Mouse (Mus musculus) liver, embryonic 13.5 days (tissue): ENCODE measurements around the gene Cd7. TPM values are rescaled to one million over a fixed set of nuclear protein-coding genes. Genes with fewer than 3 reads are reported as not detected.
A peak's percentile ranks its signal among the peaks of the same experiment; 100 is the strongest.

ENCODE experiments used
- ATAC-seq: fragments of 200-750 bp; cut with Nextera tagmentation; 2 replicates; pipeline ENCODE4 v1.8.0; 2017; ENCODE audit warnings: low read depth, mild to moderate bottlenecking, moderate number of reproducible peaks, moderate library complexity
- DNase-seq: peaks from one replicate; pipeline ENCODE4 v3.0.0; 2022
- H3K27ac ChIP-seq: fragments of 300-500 bp; sonication (generic); 2 replicates; pipeline ENCODE4 v1.5.1; 2015; ENCODE audit warnings: moderate library complexity, mild to moderate bottlenecking, inconsistent platforms
- H3K27me3 ChIP-seq: fragments of 300-500 bp; sonication (generic); 2 replicates; pipeline ENCODE4 v1.6.1; 2015; ENCODE audit warnings: mild to moderate bottlenecking, inconsistent platforms
- H3K36me3 ChIP-seq: fragments of 300-500 bp; sonication (generic); 2 replicates; pipeline ENCODE4 v1.6.1; 2015; ENCODE audit warnings: mild to moderate bottlenecking, inconsistent platforms
- H3K4me1 ChIP-seq: fragments of 300-500 bp; sonication (generic); replicated peaks from 2 replicates; pipeline ENCODE4 v1.6.1; 2015; ENCODE audit warnings: inconsistent platforms
- H3K4me2 ChIP-seq: fragments of 300-500 bp; sonication (generic); 2 replicates; pipeline ENCODE4 v1.6.1; 2015; ENCODE audit warnings: inconsistent platforms, mild to moderate bottlenecking, moderate library complexity
- H3K4me3 ChIP-seq: fragments of 300-500 bp; sonication (generic); replicated peaks from 2 replicates; pipeline ENCODE4 v1.5.1; 2015; ENCODE audit warnings: mild to moderate bottlenecking, inconsistent platforms
- H3K9ac ChIP-seq: fragments of 300-500 bp; sonication (generic); 2 replicates; pipeline ENCODE4 v1.6.1; 2015; ENCODE audit warnings: mild to moderate bottlenecking, inconsistent platforms
- H3K9me3 ChIP-seq: fragments of 300-500 bp; sonication (generic); replicated peaks from 2 replicates; pipeline ENCODE4 v1.6.1; 2016; ENCODE audit warnings: inconsistent platforms
- whole genome bisulfite sequencing: fragments of 180-500 bp; shearing (Covaris S2); methylation state at CpG from one replicate; pipeline ENCODE4 v1.1.7; 2015; ENCODE audit not compliant: insufficient replicate concordance; 5-methylcytosine and 5-hydroxymethylcytosine counted together
- polyA plus RNA-seq: library from polyadenylated mRNA; unstranded; fragments of >200 nt; fragmentation: Nextera tagmentation; extraction: Ambion mirVana; gene quantifications from 2 replicates; pipeline ENCODE4 v1.2.1, GENCODE M21; 2015

The Cd7 gene
- polyA plus RNA-seq, 1 experiment from 2014 or later, result 0.39 TPM

DNA sequence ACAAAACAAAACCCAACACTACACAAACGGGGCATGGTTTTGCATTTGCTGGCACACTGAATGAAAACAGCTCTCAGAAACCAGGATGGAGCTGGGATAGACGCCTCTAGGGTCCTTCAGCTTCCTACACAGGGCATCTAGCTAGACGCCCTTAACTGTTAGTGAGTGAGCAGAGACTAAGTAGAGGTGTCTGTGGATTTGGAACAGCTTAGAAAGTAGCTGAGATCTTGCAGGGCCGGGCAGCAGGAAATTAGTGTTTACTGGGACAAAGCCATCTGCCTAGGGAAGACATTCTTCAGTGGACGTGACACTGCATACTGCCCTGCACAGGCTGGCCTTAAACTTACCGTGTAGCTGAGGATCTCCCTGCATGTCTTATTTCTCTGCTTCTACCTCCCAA lies 23.7 kb downstream of the Cd7 start:
- Histone ChIP-seq H3K27me3 (peaks cover 6% of the 10 kb centered on the region; the same call in 1 of the 2 replicates), H3K9ac (no peak overlapping the region), H3K36me3 (no peaks in the 10 kb centered on the region), H3K4me1 (0 out of 2 replicates have a peak, but pooled peaks cover 2% of the 10 kb centered on the region), H3K9me3 (no peaks in the 10 kb centered on the region), H3K4me2 (no peak overlapping the region), H3K4me3 (no peak overlapping the region), H3K27ac (no peak overlapping the region)
- ATAC-seq (no peak), DNase-seq (no peak)
- 39% methylated on average over 6 of the region's 6 CpGs for WGBS

DNA sequence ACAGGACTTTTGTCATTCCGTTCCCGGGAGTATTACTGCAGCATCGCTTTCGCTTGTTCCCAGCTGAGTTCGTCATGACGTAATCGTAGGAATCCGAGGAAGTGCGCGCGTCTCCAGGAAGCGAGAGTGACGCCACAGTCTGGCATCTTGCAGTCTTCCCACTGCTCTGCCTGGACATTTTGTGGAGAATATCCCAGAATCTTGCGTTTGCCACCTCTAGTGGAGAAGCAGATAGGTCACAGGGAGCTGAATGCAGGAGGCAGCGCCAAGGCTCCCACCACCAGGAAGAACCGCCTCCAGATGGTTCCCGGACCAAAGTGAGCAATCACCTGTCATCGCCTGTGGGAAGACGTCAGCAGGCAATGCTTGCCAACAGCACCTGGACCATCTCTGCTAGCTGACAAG lies 24.3 kb downstream of the Cd7 start:
- 40% methylated on average over 19 of the region's 19 CpGs for WGBS
- ATAC-seq, result no peak
- peak overlapping the region; percentile 25 for H3K4me2 ChIP-seq

DNA sequence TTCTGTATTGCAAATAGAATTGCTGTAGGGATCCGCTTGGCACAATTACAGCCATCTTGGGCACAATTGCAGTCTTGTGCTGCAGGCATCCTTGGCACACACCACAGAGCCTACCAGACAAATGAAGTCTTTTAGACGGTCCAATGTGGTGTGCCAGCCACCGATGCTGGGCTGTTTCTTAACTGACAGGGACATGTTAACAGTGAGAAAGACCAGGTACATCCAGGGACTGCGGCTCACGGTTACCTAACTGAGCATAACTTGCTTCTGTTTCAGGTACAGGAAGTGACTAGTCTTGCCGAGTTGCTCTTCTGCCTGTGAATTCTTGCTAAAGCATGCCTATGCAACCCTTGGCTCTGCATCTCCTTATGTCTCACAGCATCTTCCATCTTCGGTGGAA lies 25.6 kb downstream of the Cd7 start:
- Histone ChIP-seq H3K27ac (no peak overlapping the region), H3K4me3 (no peak overlapping the region), H3K36me3 (no peaks in the 10 kb centered on the region), H3K4me2 (no peak overlapping the region), H3K27me3 (peaks cover 6% of the 10 kb centered on the region; the same call in 1 of the 2 replicates), H3K9me3 (no peaks in the 10 kb centered on the region), H3K9ac (no peak overlapping the region), H3K4me1 (peaks cover 7% of the 10 kb centered on the region; the same call in 1 of the 2 replicates)
- ATAC-seq (no peak), DNase-seq (no peak)
- 66% methylated on average over 7 of the region's 7 CpGs for WGBS

More for the DNA sequence above, 24.3 kb downstream of the Cd7 start:
- H3K27me3 ChIP-seq, result peaks cover 6% of the 10 kb centered on the region; the same call in 1 of the 2 replicates
- no peaks in the 10 kb centered on the region for H3K9me3 ChIP-seq
- H3K9ac ChIP-seq, result no peak overlapping the region
- DNase-seq, result no peak
- H3K4me1 ChIP-seq, result peaks cover 4% of the 10 kb centered on the region; the same call in 1 of the 2 replicates
- no peaks in the 10 kb centered on the region for H3K36me3 ChIP-seq
- no peak overlapping the region for H3K4me3 ChIP-seq
- H3K27ac ChIP-seq, result no peak overlapping the region

DNA sequence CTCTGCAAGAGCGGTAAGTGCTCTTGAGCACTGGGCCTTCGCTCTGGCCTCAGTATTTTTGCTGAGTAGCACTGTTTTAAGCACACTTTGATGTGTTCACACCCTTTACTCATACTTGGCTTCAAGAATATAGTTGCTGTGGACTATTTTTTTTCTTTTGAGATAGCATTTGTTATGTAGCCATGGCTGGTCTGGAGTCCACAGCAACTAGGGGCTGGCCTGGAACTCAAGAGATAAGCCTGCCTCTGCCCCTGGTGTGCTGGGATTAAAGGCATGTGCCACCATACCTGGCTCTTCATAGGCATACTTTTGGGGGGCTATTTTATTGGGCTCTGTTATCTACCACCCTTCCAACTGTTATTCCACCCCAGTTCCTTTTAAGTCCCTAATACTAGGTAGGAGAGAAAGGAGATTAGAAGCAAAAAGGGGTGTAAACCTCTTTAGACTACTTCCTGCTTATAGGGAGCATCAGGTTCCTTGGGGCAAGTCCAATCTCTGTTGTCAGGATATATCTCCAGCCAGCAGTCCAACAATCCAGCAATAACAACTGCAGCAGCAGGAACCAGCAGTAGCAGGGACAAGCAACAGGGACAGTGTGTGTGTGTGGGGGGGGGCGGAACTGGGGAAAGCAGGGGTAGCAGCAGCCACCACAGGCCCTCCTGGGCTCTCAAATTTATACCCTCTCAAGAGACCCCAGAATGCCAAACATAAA lies 29.0 kb downstream of the Cd7 start:
- peaks cover 12% of the 10 kb centered on the region; the same call in 1 of the 2 replicates for H3K4me1 ChIP-seq
- H3K4me2 ChIP-seq, result no peak overlapping the region
- H3K9me3 ChIP-seq, result no peaks in the 10 kb centered on the region
- WGBS, result 91% methylated on average over 3 of the region's 3 CpGs
- ATAC-seq (no peak), DNase-seq (no peak)
- H3K27me3 ChIP-seq, result peaks cover 6% of the 10 kb centered on the region; the same call in 1 of the 2 replicates
- no peaks in the 10 kb centered on the region for H3K36me3 ChIP-seq
- no peak overlapping the region for H3K9ac ChIP-seq
- H3K27ac ChIP-seq, result no peak overlapping the region
- H3K4me3 ChIP-seq, result no peak overlapping the region

DNA sequence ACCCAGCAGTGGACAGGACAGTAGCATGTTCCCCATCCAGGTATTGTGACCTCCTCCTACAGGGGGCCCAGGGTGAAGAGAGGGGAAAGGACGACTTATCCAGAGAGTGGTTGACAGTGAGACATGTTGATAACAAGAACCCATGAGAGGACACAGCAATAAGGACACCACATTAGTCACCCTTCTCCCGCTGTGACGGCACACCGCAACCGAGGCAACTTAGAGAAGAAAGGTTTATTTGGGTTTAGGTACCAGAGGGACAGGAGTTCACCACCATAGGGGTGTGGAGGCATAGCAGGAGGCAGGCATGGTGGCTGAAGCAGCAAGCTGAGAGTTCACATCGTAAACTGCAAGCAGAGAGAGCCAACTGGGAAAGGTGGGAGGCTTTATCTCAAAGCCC lies 33.0 kb downstream of the Cd7 start:
- H3K4me1 ChIP-seq, result peaks cover 10% of the 10 kb centered on the region; the same call in 1 of the 2 replicates
- no peak overlapping the region for H3K4me2 ChIP-seq
- H3K9ac ChIP-seq, result no peak overlapping the region
- no peaks in the 10 kb centered on the region for H3K36me3 ChIP-seq
- H3K4me3 ChIP-seq, result no peak overlapping the region
- 49% methylated on average over 6 of the region's 6 CpGs for WGBS
- H3K27ac ChIP-seq, result no peak overlapping the region
- DNase-seq (no peak), ATAC-seq (no peak)
- H3K9me3 ChIP-seq, result no peaks in the 10 kb centered on the region
- no peaks in the 10 kb centered on the region for H3K27me3 ChIP-seq

DNA sequence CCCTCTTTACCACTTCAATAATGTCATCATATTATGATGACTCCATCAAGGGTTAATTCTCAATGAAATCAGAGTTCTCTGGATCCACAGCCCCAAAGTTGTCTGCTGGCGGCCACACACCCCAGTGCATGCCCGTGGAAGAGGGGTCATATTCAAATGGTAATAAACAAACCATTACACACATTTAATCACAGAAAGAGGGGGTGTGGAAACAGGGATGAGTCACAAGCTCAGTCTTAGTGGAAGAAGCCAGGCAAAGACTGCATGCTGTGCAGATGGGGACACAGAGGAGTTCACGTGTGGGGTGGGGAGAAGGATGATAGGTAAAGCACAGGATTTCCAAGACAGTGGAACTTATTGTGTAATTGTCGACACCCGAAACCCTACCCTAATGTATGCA lies 34.9 kb downstream of the Cd7 start:
- WGBS, result 64% methylated on average over 5 of the region's 5 CpGs
- no peak for ATAC-seq
- H3K36me3 ChIP-seq, result no peaks in the 10 kb centered on the region

DNA sequence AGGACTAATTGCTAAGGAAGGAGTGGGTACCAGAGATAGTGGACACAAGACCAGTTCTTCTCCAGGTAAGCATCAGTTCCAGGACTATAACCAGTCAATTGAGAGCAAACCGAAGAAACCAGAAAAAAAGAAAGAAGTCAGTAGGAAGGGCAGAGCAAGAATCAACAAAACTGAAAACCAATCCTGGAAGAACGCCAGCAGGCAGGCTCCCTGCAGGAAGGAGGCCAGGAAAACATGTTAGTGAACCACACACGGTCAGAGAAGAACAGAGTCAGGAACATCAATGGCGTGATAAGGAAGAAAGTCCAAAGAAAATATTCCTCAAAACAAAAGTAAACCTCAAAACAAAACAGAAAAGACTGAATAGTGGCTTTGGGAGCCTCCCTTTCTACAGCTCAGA lies 37.3 kb downstream of the Cd7 start:
- no peak for ATAC-seq
- no peaks in the 10 kb centered on the region for H3K36me3 ChIP-seq
- H3K4me3 ChIP-seq, result no peak overlapping the region
- no peak for DNase-seq
- WGBS, result 62% methylated on average over 4 of the region's 4 CpGs
- 0 out of 2 replicates have a peak, but pooled peaks cover 4% of the 10 kb centered on the region for H3K4me1 ChIP-seq
- no peaks in the 10 kb centered on the region for H3K9me3 ChIP-seq
- no peak overlapping the region for H3K4me2 ChIP-seq
- no peaks in the 10 kb centered on the region for H3K27me3 ChIP-seq
- no peak overlapping the region for H3K9ac ChIP-seq
- H3K27ac ChIP-seq, result no peak overlapping the region

More for the DNA sequence above, 34.9 kb downstream of the Cd7 start:
- no peak overlapping the region for H3K27ac ChIP-seq
- no peak for DNase-seq
- H3K27me3 ChIP-seq, result no peaks in the 10 kb centered on the region
- no peak overlapping the region for H3K4me2 ChIP-seq
- 0 out of 2 replicates have a peak, but pooled peaks cover 4% of the 10 kb centered on the region for H3K4me1 ChIP-seq
- H3K9ac ChIP-seq, result no peak overlapping the region
- H3K9me3 ChIP-seq, result no peaks in the 10 kb centered on the region
- H3K4me3 ChIP-seq, result no peak overlapping the region

DNA sequence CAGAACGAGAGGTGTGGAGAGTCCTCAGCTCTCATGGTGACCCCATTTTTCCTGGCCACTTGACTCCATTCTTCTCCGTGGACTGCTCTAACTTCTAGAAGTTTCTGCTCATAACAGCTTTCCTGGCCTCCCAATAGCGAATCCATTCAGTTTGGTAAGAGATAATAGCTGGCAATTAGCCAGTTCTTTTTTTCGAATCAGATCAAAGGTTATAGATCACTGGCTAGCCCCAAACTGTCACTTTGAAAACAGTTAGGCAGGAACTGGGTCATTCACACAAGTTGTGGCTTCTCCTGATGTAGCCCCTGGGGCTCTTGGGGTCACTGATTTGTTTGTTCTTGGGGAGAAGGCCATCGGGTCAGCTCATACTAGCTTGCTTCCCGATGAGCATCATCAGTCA lies 44.5 kb downstream of the Cd7 start:
- Histone ChIP-seq H3K4me1 (peaks cover 35% of the 10 kb centered on the region), H3K4me2 (no peak overlapping the region), H3K27me3 (no peaks in the 10 kb centered on the region), H3K27ac (no peak overlapping the region), H3K9ac (no peak overlapping the region), H3K36me3 (no peaks in the 10 kb centered on the region), H3K9me3 (no peaks in the 10 kb centered on the region), H3K4me3 (no peak overlapping the region)
- 71% methylated on average over 6 of the region's 6 CpGs for WGBS
- DNase-seq (no peak), ATAC-seq (no peak)

DNA sequence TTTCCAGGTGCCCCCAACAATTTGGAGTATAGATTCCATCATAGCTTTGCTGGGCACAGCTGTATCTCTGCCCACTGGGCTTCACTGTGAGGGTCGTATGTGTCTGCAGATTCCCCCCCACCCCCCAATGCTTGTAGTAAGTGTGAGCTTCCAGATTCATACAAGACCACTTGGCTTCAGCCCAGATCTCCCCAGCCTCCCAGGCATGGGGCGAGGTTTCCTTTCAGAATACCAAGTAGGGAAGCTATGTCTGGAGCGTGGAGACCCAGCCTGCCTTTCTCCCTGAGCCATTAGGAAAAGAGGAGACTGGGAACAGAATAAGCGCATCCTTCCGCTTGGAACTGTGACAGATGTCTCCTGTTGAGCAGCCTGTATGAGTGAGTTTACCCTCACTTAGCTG lies 45.6 kb downstream of the Cd7 start:
- Histone ChIP-seq H3K4me3 (no peak overlapping the region), H3K27me3 (no peaks in the 10 kb centered on the region), H3K27ac (no peak overlapping the region), H3K9me3 (no peaks in the 10 kb centered on the region), H3K4me2 (no peak overlapping the region), H3K9ac (no peak overlapping the region), H3K4me1 (peaks cover 46% of the 10 kb centered on the region), H3K36me3 (no peaks in the 10 kb centered on the region)
- DNase-seq, result no peak
- ATAC-seq, result no peak
- WGBS, result 77% methylated on average over 5 of the region's 5 CpGs

DNA sequence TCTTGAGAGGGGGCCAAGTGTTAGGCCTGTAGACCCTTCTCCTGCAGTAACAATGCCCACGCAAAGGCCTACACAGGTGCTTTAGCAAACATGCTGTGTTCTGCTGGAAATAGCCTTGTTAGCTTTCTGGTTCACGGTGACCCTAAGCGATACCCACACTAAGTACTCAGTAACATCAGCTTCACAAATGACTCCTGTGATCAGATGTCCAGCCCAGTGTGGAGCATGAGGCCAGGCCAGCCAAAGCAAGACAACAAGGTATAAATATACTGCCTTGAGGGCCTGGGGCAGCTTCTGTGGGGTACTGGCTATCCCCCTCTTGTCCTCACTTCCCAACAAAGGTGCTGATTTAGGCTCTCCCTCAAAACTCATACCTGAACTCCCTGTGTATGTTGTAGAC lies 46.1 kb downstream of the Cd7 start:
- WGBS, result 88% methylated on average over 3 of the region's 3 CpGs
- DNase-seq (no peak), ATAC-seq (no peak)
- no peak overlapping the region for H3K9ac ChIP-seq
- no peak overlapping the region for H3K27ac ChIP-seq
- H3K4me2 ChIP-seq, result no peak overlapping the region
- H3K9me3 ChIP-seq, result no peaks in the 10 kb centered on the region
- no peaks in the 10 kb centered on the region for H3K27me3 ChIP-seq
- no peak overlapping the region for H3K4me3 ChIP-seq
- H3K36me3 ChIP-seq, result no peaks in the 10 kb centered on the region
- H3K4me1 ChIP-seq, result peaks cover 51% of the 10 kb centered on the region

DNA sequence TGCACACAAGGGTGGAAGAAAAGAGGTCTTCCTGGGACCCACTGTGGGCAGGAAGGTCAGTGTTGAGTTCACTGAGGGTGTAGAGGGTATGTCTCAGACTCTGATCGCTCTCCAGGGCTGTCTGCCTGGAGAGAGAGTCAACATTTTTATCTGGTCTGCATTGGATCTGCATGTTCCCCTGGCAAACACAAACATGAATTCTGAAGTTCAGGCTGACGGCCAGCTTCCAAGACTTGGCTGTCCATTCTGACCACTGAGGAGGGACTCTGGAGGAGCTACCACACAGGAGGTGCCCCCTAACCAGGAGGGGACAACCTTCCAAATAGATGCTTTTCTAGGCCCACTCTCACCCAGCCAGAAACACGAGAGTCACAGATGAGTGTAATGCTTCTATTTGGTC lies 47.4 kb downstream of the Cd7 start:
- WGBS, result 48% methylated on average over 3 of the region's 3 CpGs

More for the DNA sequence above, 47.4 kb downstream of the Cd7 start:
- H3K27me3 ChIP-seq, result no peaks in the 10 kb centered on the region
- DNase-seq, result no peak
- peak overlapping the region; percentile 85 for H3K4me2 ChIP-seq
- peaks cover 64% of the 10 kb centered on the region for H3K4me1 ChIP-seq
- ATAC-seq, result peak; percentile 3; the same call in 1 of the 2 replicates
- H3K9ac ChIP-seq, result peak overlapping the region; percentile 98
- peak overlapping the region; percentile 94 for H3K27ac ChIP-seq
- no peaks in the 10 kb centered on the region for H3K9me3 ChIP-seq
- H3K4me3 ChIP-seq, result peak overlapping the region; percentile 96
- H3K36me3 ChIP-seq, result peaks cover 7% of the 10 kb centered on the region
